Mouse (Mus musculus) CD4-positive, CD25-positive, alpha-beta regulatory T cell, adult 2 months (primary cell): ENCODE results near the gene Ahnak.

Source experiments
- DNase-seq: peaks from one replicate; pipeline ENCODE4 v3.0.0-alpha.2; 2012; ENCODE audit warnings: low read depth, low spot score

Ahnak gene

DNA sequence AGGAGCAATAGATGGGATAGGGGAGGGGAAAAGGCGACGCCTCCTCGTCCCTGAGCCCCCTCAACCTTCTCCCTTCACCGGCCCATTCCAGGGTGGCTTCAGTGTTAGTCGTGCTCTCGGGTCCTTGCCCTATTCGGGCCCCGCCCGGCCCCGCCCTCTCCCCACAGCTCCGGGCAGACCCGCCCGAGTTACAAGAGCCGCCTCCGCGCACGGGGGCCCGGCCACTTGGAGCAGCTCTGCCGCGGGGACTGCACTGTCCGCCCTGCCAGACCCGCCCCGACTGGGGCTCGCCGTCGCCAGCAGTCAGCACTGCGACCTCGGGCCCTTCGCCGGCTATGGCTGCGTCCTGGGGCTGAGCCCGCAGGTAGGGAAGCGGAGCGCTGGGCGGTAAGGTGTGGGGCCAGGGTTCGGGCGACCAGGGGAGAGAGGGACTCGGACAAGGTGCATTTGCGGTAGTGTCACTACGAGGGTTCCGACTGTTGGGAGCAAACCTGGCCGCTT lies at the start of gene Ahnak:
Gene Ahnak (plus strand): TSS at position 219 of the 501 bp plus-strand sequence.
- DNase-seq = peak; percentile 76

DNA sequence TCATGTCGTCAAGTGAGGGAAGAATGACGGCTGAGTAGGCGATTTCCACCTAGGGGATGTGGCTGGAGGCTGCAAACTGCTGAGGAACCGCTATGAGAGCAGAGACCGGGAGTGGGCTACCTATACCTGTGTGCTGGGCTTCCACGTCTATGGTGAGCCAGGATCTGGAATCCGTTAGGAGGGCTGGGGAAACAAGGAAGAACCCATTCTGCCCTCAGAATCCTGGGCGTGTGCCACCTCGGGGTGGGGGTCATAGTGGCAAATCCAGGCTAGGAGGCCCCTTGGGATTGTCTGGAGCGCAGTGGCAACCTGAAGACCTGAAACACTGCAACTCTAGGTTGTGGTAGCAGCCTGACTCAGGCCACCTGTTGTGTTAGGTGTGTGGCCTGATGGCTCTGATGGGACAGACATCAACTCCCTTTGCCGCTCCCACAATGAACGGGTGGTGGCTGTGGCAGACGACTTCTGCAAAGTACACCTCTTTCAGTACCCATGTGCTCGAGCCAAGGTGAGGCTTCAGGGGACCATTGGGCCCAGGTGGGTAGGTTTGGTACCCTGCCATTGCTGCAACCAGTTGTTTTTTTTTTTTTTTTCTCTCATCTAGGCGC lies 48.5 kb upstream of the Ahnak start:
- DNase-seq = no peak

DNA sequence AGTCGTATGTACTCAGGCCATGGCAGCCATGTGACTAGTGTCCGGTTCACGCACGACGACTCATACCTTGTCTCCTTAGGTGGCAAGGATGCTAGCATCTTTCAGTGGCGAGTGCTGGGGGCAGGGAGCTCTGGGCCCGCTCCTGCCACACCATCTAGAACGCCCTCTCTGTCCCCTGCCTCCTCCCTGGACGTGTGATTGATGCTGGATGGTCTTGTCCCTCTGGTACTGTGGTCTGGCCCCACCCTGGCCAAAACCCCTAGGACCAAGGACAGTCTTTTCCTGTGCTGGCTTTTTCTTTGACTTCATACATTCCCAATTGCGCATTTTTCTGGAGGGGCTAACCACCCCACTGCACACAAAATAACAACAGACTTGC lies 48.0 kb upstream of the Ahnak start:
- no peak for DNase-seq

DNA sequence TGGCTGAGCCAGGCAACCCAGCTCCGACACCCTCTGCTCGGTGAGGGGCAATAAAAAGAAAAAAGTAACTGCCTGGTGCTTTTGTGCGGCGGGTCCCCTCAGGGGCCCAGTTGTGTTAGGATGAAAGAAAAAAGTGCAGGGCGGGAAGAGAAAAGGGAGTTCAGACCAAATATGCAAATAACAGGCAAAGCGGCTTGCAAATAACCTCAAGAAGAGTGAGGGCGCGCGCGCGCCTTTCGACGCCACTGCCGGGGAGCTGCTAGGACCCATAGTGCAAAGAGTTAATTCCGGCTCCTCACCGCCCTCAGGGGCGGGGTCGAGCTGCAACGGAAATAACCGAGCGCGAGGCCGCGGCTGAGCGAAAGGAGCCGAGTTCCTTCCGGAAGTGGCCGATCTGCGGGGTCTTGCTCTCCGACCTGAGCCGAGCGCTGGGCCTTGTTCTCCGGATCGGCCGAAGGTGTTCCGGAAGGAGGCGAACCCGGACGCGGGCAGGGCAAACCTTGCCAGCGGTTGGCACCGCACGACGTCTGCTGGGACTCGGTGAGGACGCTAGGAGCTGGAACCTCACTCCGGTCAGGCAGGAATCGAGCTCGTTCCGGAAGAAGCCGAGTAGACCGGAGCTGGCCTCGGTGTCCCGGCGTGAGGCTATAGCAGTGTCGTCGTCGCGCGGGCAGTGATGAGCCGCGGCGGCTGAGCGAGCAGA lies 47.4 kb upstream of the Ahnak start, which contains the start of gene Mta2:
Gene Mta2 (plus strand): TSS at position 361 of the 703 bp plus-strand sequence.
- DNase-seq = peak; percentile 97

DNA sequence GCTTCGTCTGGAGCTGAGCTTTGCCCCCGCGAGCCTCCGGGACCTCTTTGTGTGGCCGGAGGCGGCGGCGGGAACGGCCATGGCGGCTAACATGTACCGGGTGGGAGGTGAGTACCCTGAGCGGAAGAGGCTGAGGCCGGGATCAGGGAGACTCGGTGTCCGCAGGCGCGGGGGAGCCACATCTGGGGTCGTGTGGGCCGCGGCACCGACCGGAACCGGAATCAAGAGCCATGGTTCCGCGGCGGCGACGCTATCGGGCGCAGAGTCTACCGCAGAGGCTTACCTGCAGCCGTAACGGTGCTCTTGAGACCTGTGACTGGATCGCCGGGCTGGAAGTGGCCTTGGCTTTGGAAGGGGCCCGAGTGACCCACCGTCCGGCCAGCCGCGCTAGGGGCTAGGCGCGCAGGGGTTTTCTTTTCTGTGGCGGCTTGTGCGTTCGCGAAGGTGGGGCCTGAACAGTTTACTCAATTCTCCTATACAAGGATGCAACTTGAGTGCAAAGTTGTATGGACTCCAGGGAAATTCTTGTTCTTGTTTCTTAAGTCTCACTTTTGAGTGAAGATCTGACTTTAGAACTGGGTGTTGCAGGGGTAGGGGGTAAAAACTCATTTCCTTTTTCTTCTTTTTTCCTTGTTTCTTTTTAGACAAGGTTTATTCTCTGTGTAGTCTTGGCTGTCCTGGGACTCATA lies 46.7 kb upstream of the Ahnak start:
- DNase-seq = peak; percentile 78

DNA sequence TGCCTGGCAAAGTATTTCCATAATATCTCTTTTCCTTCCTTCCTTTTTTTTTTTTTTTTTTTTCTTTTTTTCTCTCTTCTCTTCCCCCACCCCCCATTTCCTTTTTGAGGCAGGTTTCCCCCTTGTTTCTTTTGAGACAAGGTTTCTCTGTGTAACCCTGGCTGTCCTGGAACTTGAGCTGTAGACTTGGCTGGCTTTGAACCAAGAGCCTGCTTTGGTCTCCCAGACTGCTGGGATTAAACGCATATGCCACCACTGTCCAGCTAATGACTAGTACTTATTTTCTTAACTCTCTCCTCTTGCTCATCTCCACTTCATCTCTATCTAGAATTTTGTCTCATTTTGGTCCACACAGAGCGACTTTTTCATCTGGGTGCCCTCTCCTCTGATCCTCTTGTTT lies 46.0 kb upstream of the Ahnak start:
- no peak for DNase-seq

DNA sequence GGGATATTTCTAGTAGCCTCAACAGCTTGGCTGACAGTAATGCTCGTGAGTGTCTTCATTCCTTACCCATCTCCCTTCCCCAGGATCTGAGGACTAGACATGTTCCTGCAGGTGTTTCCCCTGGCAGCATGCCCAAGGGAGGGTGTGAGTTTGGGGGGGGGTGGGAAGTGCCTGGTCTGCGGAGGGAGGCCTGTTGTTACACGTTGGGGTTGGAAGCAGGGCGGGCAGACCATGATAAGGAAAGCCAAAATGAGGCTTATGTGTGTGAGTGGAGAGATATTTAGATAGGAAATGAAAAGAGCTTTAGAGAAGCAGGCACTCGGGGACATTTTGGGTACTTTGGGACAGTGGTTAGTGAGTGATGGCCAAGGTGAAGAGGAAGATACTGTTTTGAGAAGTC lies 45.0 kb upstream of the Ahnak start:
- no peak for DNase-seq

DNA sequence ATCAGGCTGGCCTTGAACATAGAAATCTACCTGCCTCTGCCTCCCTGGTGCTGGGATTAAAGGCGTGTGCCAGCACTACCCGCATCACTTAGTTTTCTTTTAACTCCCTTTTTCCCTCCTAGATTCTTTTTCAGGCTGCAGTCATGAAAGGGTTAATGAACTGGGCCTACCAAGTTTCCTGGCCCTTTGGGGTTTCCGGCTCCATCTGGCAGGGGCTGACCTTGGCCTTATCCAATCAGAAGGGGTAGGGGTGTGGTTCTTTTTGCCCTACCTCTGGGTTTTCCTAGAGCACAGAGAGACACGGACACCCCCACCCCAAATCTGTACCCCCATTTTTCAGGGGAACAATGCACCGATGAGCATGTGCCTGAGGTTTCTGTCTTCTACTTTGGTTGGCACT lies 44.3 kb upstream of the Ahnak start:
- DNase-seq = peak; percentile 73

DNA sequence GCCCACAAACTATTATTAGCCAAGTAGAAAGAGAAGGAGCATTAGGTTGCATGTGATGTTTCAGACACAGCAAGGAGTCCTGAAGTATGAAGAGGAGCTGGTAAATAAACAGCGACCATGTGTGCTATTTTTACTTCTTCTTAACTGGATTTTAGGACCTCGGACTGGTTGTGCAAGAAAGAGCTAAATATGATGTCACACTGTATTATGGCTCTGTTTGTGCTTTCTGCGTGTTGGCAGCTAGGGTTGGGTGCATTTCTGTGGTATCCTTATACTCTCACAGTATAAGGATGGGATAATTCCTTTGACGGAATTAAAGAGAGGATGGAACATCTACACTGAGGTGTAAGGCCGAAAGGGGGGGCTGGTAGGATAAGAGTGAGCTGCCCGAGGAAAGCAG lies 43.8 kb upstream of the Ahnak start:
- no peak for DNase-seq

DNA sequence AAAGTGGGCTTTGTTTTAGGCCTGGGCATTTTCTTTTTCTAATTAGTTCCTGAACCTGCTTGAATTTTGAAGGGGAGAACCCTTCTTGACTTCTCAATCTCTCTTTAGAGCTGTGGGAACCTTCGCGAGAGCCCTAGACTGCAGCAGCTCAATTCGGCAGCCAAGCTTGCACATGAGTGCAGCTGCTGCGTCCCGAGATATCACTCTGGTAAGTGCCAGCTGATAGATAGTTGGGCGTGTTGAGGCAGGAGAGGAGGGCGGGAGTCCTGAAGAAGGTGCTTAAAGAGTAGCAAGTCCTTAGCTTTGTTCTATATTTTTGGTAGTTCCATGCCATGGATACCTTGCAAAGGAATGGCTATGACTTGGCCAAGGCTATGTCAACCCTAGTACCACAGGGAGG lies 42.2 kb upstream of the Ahnak start:
- no peak for DNase-seq

DNA sequence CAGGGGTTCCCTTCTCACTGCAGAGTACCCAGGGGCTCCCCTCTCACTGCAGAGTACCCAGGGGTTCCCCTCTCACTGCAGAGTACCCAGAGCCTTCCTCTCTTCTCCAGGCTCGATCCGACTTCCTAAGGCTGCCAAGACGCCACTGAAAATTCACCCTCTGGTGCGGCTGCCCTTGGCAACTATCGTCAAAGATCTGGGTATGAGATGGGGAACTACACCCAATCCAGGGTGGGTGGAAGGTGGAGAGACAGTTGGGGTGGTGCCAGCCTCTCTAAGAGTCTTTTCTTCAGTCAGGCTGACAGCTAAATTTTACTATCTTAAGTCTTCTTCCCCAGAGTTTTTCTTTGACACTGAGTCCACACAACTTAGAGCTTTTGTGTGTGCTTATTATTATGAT lies 38.9 kb upstream of the Ahnak start:
- DNase-seq = no peak

DNA sequence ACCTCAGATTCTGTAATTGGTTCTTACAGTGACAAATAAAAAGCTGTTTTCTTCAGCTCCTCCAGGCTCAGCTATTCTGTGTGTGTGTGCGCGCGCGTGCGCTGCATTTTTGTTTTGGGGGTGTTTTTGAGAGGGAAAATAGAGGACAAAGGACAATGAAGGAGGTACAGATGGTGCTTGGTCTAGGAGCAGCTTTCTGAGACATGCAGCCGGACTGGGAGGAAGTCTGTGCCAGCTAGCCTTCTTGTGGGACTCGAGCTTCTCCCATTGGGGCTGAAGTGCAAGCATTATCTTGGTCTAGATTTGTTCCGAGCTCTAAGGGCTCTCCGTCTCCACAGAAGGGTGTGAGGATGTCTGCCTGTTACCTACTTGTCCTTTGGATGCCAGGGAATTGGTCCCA lies 36.8 kb upstream of the Ahnak start:
- DNase-seq = no peak

DNA sequence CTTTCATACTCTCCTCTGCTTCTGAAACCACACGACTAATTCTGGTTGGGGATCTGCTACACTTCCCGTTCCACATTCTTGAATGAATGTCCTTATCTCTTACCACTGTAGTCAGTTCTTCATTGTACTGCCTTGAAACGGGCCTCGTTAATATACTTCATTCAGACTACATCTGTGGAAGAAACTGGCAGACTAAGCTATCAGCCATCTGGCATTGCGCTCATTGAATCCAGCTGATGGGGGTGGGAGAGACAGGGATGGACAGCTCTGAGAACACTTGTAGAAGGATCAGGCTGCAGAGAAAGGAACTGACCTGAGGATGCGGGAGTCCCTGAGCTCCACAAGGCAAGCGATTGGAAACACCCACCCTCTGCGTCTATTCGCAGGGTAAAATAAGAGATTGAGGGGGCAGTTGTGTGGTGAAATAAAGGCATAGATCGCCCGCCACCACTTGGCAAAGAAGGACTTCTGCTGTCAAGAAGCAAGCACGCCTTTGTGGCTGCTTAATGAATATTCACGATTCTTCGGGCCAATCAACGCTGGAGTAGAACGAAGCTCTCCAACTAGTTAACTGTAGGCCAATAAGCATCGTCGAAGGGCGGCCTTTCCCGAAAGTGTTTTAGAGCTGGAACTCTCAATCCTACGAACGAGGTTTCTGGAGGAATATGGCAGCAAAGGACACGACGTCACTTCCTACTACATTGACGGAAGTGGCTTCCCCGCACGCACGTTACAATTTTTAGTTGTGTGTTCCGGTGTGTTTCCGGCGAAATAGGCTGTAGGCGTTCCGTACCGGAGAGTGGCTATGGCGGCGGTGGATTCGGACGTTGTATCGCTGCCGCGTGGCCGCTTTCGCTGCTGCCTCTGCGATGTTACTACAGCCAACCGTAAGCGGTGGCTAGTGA lies 35.7 kb upstream of the Ahnak start, which contains the start of gene Tut1:
Gene Tut1 (plus strand): TSS at position 713 of the 905 bp plus-strand sequence.
- peak; percentile 97 for DNase-seq

DNA sequence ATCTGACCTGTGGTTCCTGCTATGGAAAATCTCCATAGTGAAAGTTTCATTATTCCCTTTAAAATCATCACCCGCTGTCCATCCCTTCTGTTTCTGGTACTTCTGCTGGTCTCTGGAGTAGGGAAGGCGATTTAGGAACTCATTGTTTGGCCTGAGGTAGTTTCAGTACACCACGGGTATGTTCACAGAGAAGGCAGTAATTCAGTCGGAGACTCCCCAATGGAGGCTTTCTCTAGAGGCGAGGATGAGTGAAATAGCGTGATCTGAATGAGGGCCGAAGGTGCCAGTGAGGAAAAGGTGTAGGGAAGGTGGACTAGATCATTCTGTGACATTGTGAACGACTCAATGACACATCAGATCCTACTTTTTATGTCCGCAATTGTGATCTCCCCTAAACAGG lies 34.9 kb upstream of the Ahnak start:
- peak; percentile 28 for DNase-seq

DNA sequence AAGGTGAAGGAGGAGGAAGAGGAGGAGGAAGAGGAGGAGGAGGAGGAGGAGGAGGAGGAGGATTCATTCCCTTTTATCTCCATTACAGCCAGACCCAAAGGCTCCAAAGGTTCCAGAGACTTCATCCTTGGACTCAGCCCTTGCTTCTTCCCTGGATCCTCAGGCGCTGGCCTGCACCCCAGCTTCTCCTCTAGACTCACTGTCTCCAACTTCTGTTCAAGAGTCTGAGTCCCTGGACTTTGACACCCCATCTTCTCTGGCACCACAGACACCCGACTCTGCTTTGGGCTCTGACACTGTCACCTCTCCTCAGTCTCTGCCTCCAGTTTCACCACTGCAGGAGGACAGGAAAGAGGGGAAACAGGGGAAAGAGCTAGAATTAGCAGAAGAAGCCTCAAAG lies 26.8 kb upstream of the Ahnak start:
- DNase-seq = no peak

DNA sequence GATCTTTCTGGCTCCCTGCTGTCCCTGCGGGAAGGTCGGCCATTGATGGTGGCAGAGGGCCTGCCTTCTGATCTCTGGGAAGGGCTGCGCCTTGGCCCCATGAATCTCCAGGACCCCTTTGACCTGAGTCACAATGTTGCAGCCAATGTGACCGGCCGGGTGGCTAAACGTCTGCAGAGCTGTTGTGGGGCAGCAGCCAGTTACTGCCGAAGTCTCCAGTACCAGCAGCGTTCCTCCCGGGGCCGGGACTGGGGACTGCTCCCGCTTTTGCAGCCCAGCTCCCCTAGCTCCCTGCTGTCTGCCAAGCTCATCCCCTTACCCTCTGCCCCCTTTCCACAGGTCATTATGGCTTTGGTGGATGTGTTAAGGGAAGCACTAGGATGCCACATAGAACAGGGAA lies 24.0 kb upstream of the Ahnak start:
- DNase-seq = no peak

DNA sequence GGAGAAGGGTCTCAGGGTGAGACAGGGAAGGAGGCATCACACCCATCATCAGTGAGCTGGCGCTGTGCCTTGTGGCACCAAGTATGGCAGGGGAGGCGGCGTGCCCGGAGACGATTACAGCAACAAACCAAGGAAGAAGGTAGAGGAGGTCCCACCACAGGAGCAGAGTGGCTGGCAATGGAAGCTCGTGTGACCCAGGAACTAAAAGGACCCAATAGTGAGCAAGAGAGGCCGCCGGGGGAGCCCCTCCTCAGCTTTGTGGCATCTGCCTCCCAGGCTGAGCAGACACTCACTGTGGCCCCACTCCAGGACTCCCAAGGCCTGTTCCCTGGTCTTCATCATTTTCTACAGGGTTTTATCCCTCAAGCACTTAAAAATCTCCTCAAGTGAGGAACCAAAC lies 23.3 kb upstream of the Ahnak start:
- DNase-seq = no peak

DNA sequence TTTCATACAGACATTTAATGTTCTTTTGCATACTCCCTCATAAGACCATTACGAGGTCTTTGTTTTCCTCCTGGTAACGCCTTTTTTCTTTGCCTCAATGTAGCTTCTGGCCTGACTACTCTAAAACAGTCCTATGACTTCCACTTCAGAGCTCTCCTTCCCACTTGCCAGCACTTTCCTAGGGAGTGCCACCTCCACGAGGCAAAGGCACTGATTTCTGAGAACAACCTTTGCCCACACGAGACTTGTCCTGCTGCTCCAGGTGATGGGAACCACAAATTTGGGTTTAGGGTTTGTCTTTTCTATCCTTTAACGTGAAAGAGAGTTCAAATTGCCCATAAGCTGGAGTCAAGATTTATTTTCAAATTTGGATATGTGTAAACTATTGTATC lies 22.9 kb upstream of the Ahnak start:
- DNase-seq = no peak

DNA sequence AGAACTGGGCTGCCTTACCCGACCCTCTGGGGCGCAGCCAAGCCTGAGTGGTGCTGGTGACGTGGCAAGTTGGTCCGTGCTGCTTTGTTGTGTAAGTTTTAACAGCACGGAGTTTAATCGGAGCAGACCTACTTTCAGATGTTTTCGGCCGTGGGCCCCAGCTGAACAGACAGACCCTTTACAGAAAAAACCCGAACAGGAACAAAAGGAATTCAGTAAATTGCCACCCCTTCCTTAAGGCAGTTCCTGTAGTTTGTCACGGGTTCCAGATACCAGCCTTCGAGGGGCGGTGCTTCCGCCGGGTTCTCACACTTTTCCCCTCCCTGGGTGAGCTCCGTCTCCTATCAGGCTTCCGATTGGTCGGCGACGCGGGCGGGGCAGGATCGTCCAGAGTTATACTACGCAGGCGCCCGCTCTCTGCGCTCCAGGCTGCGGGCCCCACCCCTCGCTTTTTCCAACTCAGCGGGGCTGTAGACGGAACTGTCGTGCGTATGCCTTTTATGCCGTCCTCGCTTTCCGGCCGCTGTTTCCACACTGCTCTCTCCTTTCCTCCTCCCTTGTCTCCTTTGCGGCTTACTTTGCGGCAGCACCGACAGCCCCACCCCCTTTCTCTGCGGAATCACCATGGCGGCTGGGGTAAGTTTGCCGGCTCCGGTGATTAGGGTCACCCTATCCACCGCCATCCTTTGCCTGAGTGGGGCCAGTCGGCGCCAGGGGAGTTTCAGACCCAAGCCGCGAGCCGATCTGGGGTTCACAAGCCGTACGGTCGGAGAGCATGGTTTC lies 22.3 kb upstream of the Ahnak start, which contains the start of gene Eef1g:
Gene Eef1g (plus strand): TSS at position 452 of the 783 bp plus-strand sequence.
- DNase-seq = peak; percentile 99

DNA sequence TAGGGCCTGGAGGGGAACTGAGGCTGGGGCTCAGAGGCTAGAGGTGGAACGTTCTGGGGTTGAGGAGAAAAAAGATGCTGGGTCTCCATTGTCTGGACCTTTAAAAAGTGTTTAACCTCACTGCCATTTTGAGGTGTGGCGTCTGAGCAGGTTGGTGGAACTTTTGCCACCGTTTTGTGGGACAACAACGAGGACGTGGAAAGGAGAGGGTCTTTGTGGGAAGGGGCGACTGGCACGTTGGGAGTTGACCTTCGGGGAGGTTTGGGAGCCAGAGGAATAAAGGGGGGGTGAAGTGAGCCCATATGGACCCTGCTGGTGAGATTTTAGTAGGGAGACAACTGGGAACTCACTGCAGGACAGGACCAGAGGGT lies 21.7 kb upstream of the Ahnak start:
- no peak for DNase-seq

DNA sequence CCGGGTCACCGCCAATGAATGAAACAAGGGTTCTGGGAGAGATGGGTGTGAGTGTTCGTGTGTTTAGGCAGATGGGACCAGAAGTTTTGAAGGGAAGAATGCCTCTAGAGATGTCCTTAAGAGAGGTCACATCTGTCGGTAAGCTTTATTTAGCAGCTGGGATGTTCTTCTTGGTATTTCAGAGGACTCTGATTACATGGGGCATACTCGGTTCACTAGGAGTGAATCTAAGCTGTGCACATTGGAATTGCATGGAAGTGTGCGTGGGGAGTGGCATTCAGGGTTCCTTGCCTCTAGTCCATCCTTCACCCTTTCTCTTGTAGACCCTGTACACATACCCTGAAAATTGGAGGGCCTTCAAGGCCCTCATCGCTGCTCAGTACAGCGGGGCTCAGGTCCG lies 21.2 kb upstream of the Ahnak start:
- no peak for DNase-seq
